Mouse (Mus musculus) liver, embryonic 13.5 days (tissue): ENCODE results near the gene Sulf2. TPM values are rescaled to one million over a fixed set of nuclear protein-coding genes. Genes with fewer than 3 reads are reported as not detected.

ENCODE experiments used
- ATAC-seq: fragments of 200-750 bp; cut with Nextera tagmentation; 2 replicates; pipeline ENCODE4 v1.8.0; 2017; ENCODE audit warnings: low read depth, mild to moderate bottlenecking, moderate number of reproducible peaks, moderate library complexity
- DNase-seq: peaks from one replicate; pipeline ENCODE4 v3.0.0; 2022
- H3K27ac ChIP-seq: fragments of 300-500 bp; sonication (generic); 2 replicates; pipeline ENCODE4 v1.5.1; 2015; ENCODE audit warnings: moderate library complexity, mild to moderate bottlenecking, inconsistent platforms
- H3K27me3 ChIP-seq: fragments of 300-500 bp; sonication (generic); 2 replicates; pipeline ENCODE4 v1.6.1; 2015; ENCODE audit warnings: mild to moderate bottlenecking, inconsistent platforms
- H3K36me3 ChIP-seq: fragments of 300-500 bp; sonication (generic); 2 replicates; pipeline ENCODE4 v1.6.1; 2015; ENCODE audit warnings: mild to moderate bottlenecking, inconsistent platforms
- H3K4me1 ChIP-seq: fragments of 300-500 bp; sonication (generic); replicated peaks from 2 replicates; pipeline ENCODE4 v1.6.1; 2015; ENCODE audit warnings: inconsistent platforms
- H3K4me2 ChIP-seq: fragments of 300-500 bp; sonication (generic); 2 replicates; pipeline ENCODE4 v1.6.1; 2015; ENCODE audit warnings: inconsistent platforms, mild to moderate bottlenecking, moderate library complexity
- H3K4me3 ChIP-seq: fragments of 300-500 bp; sonication (generic); replicated peaks from 2 replicates; pipeline ENCODE4 v1.5.1; 2015; ENCODE audit warnings: mild to moderate bottlenecking, inconsistent platforms
- H3K9ac ChIP-seq: fragments of 300-500 bp; sonication (generic); 2 replicates; pipeline ENCODE4 v1.6.1; 2015; ENCODE audit warnings: mild to moderate bottlenecking, inconsistent platforms
- H3K9me3 ChIP-seq: fragments of 300-500 bp; sonication (generic); replicated peaks from 2 replicates; pipeline ENCODE4 v1.6.1; 2016; ENCODE audit warnings: inconsistent platforms
- WGBS: fragments of 180-500 bp; shearing (Covaris S2); methylation state at CpG from one replicate; pipeline ENCODE4 v1.1.7; 2015; ENCODE audit not compliant: insufficient replicate concordance; 5-methylcytosine and 5-hydroxymethylcytosine counted together
- polyA plus RNA-seq: library from polyadenylated mRNA; unstranded; fragments of >200 nt; fragmentation: Nextera tagmentation; extraction: Ambion mirVana; gene quantifications from 2 replicates; pipeline ENCODE4 v1.2.1, GENCODE M21; 2015

Gene Sulf2
- polyA plus RNA-seq, 1 experiment from 2014 or later: 2.9 TPM

- H3K4me1 ChIP-seq: peaks cover 51% of the 10 kb centered on the region
Measured at GRCm38 (mm10) chr2:166027834-166028233, 127.6 kb downstream of the Sulf2 start.

GRCm38 (mm10) chr2:166025943-166026342 is 129.5 kb downstream of the Sulf2 start:
- Histone ChIP-seq H3K36me3 (no peaks in the 10 kb centered on the region), H3K9me3 (no peaks in the 10 kb centered on the region), H3K9ac (no peak overlapping the region), H3K4me2 (no peak overlapping the region), H3K4me1 (peaks cover 46% of the 10 kb centered on the region), H3K4me3 (no peak overlapping the region), H3K27me3 (no peaks in the 10 kb centered on the region), H3K27ac (no peak overlapping the region)
- DNase-seq (no peak), ATAC-seq (no peak)
- WGBS: 50% methylated on average over 5 of the region's 5 CpGs

More at GRCm38 (mm10) chr2:166027834-166028233, 127.6 kb downstream of the Sulf2 start:
- no peaks in the 10 kb centered on the region for H3K9me3 ChIP-seq
- no peak overlapping the region for H3K4me3 ChIP-seq
- ATAC-seq (no peak), DNase-seq (no peak)
- 69% methylated on average over 3 of the region's 3 CpGs for WGBS
- no peaks in the 10 kb centered on the region for H3K27me3 ChIP-seq
- H3K36me3 ChIP-seq: no peaks in the 10 kb centered on the region
- no peak overlapping the region for H3K27ac ChIP-seq
- no peak overlapping the region for H3K9ac ChIP-seq
- H3K4me2 ChIP-seq: no peak overlapping the region

- DNase-seq: no peak
- no peak for ATAC-seq
- Histone ChIP-seq H3K4me3 (no peak overlapping the region), H3K4me2 (no peak overlapping the region), H3K27ac (no peak overlapping the region), H3K27me3 (no peaks in the 10 kb centered on the region), H3K9ac (no peak overlapping the region), H3K4me1 (peaks cover 42% of the 10 kb centered on the region), H3K36me3 (no peaks in the 10 kb centered on the region), H3K9me3 (no peaks in the 10 kb centered on the region)
- WGBS: 72% methylated on average over 4 of the region's 4 CpGs
Measured at GRCm38 (mm10) chr2:166024621-166025020, 130.8 kb downstream of the Sulf2 start.

- ATAC-seq: no peak
Measured at GRCm38 (mm10) chr2:166024079-166024478, 131.4 kb downstream of the Sulf2 start.

More at GRCm38 (mm10) chr2:166024079-166024478, 131.4 kb downstream of the Sulf2 start:
- Histone ChIP-seq H3K4me3 (no peak overlapping the region), H3K36me3 (no peaks in the 10 kb centered on the region), H3K9ac (no peak overlapping the region), H3K27me3 (no peaks in the 10 kb centered on the region), H3K9me3 (no peaks in the 10 kb centered on the region), H3K4me1 (peaks cover 42% of the 10 kb centered on the region), H3K27ac (no peak overlapping the region), H3K4me2 (no peak overlapping the region)
- 56% methylated on average over 3 of the region's 3 CpGs for WGBS
- DNase-seq: no peak

Other genes with a start within 250 kb of the Sulf2 start
- 3.5 and 4.5 TPM in 2 replicates for gene Ncoa3, start 163.0 kb downstream of the Sulf2 start, polyA plus RNA-seq